In genomic region chr4:94826891-94827290, GRCm38 (mm10) we compare ENCODE assay signal across 15 mouse cellular contexts.
A peak's percentile ranks its signal among the peaks of the same experiment; 100 is the strongest.
DNase-seq lines count a peak whose midpoint lies in the region; ATAC-seq and TF ChIP-seq lines count a peak whose summit lies in the region.
"Had no signal": no experiment of that assay in that cellular context is flagged by ENCODE, and none has a peak within 500 bp of the region (broad histone marks: within the 10 kb centered on the region; RNA-seq: fewer than 3 reads in every experiment).

No protein-coding gene starts in this region.

- H3K27ac ChIP-seq in liver, adult 2 months (replicated peaks; ENCODE audit: insufficient read depth, low read depth, low read length) = 0 out of 2 replicates have a peak overlapping the region, but pooled peaks have one; percentile 8
- H3K27ac ChIP-seq in liver, embryonic 11.5 days (ENCODE audit: low read depth, low read length) = no peak overlapping the region
- H3K27ac ChIP-seq: forebrain, embryonic 13.5 days; liver, embryonic 15.5 days; neural tube, embryonic 13.5 days had no signal

- H3K9me3 ChIP-seq in liver, embryonic 11.5 days (ENCODE audit: control insufficient read depth, low read length) = no peaks in the 10 kb centered on the region
- H3K9me3 ChIP-seq: liver, embryonic 15.5 days had no signal

- peaks cover 2% of the 10 kb centered on the region; the same call in 1 of the 2 replicates for H3K36me3 ChIP-seq in liver, adult 2 months (ENCODE audit: control insufficient read depth, insufficient read depth, low read length)
- no peaks in the 10 kb centered on the region; the same call in 1 of the 2 replicates for H3K36me3 ChIP-seq in liver, embryonic 11.5 days (ENCODE audit: control insufficient read depth, insufficient read depth, low read length)
- H3K36me3 ChIP-seq: liver, embryonic 15.5 days; neural tube, embryonic 13.5 days had no signal

- 74% methylated on average over 1 of the region's 1 CpGs for WGBS in liver, adult 2 months
- WGBS in liver, embryonic 11.5 days = 83% methylated on average over 1 of the region's 1 CpGs

- no peaks in the 10 kb centered on the region for H3K79me2 ChIP-seq in liver, adult 2 months (ENCODE audit: control insufficient read depth, insufficient read depth, low read length)

- no peak for TF ChIP-seq CTCF in liver, adult 2 months (IDR thresholded peaks at IDR 0.05; ENCODE audit: low read depth, low read length)

- no peak overlapping the region for H3K9ac ChIP-seq in liver, adult 2 months (ENCODE audit: low read depth, low read length)
- no peak overlapping the region for H3K9ac ChIP-seq in liver, embryonic 11.5 days (ENCODE audit: low read depth, low read length)
- H3K9ac ChIP-seq: forebrain, embryonic 13.5 days; liver, embryonic 15.5 days; neural tube, embryonic 13.5 days had no signal

- no peak overlapping the region for H3K4me2 ChIP-seq in liver, embryonic 11.5 days
- H3K4me2 ChIP-seq: forebrain, embryonic 13.5 days; liver, embryonic 15.5 days; neural tube, embryonic 13.5 days had no signal

- intact Hi-C loops in heart, postnatal 36 days (cut with DNase I) = loop anchor here (2.0 kb wide), 1 partner anchor 88 kb away; the partner anchor contains the start of gene Tek

- H3K27me3 ChIP-seq in liver, adult 2 months (ENCODE audit: control insufficient read depth, insufficient read depth, low read length) = no peaks in the 10 kb centered on the region
- H3K27me3 ChIP-seq in liver, embryonic 11.5 days (replicated peaks; ENCODE audit: control insufficient read depth, insufficient read depth, low read length) = no peaks in the 10 kb centered on the region
- H3K27me3 ChIP-seq: forebrain, embryonic 13.5 days; liver, embryonic 15.5 days; neural tube, embryonic 13.5 days had no signal

- no peak for ATAC-seq in liver, embryonic 11.5 days (replicated peaks; ENCODE audit: low FRiP score)
- ATAC-seq: forebrain, embryonic 13.5 days had no signal

- H3K4me1 ChIP-seq in liver, adult 2 months (ENCODE audit: control insufficient read depth, insufficient read depth, low read length) = peaks cover 3% of the 10 kb centered on the region
- no peaks in the 10 kb centered on the region for H3K4me1 ChIP-seq in liver, embryonic 11.5 days (replicated peaks; ENCODE audit: control insufficient read depth, insufficient read depth, low read length)
- H3K4me1 ChIP-seq: forebrain, embryonic 13.5 days; liver, embryonic 15.5 days; neural tube, embryonic 13.5 days had no signal

- peak; percentile 58 for DNase-seq in heart, adult 8-10 months (ENCODE audit: low spot score)
- no peak for DNase-seq in heart, postnatal 36 days
- peak; percentile 1 for DNase-seq in liver, adult 2 months (ENCODE audit: extremely low read depth, low read depth, low spot score)
- no peak for DNase-seq in liver, embryonic 11.5 days (ENCODE audit: low spot score)
- peak; percentile 50 for DNase-seq in kidney, postnatal 14 days
- peak; percentile 74 for DNase-seq in lung, postnatal 36 days
- no peak for DNase-seq in layer of hippocampus, adult 9-10 months (ENCODE audit: low spot score)
- no peak for DNase-seq in right cerebral cortex, adult 2 months (ENCODE audit: low spot score in 2 of 2)
- DNase-seq: cerebellum, adult 8-10 months; layer of hippocampus, postnatal 36 days; left cerebral cortex, postnatal 4 days; thymus, adult 18-20 months had no signal

- H3K4me3 ChIP-seq in liver, adult 2 months (ENCODE audit: insufficient read depth, low read depth, low read length) = no peak overlapping the region
- H3K4me3 ChIP-seq in liver, embryonic 11.5 days (ENCODE audit: low read depth, low read length) = no peak overlapping the region
- H3K4me3 ChIP-seq: forebrain, embryonic 13.5 days; liver, embryonic 15.5 days; neural tube, embryonic 13.5 days had no signal

- no peak for TF ChIP-seq POLR2A in liver, adult 2 months (IDR thresholded peaks at IDR 0.05; ENCODE audit: extremely low read depth, insufficient read depth, low read length)

Comparison
In these comparisons a context has a peak if more than half of its experiments do, and no peak if none do; other contexts are left out.
1. DNase-seq: peak in heart, adult 8-10 months (single experiment), liver, adult 2 months (single experiment), kidney, postnatal 14 days (single experiment) and lung, postnatal 36 days (single experiment); none in heart, postnatal 36 days (0 of 2), liver, embryonic 11.5 days (single experiment), layer of hippocampus, adult 9-10 months (single experiment) and right cerebral cortex, adult 2 months (0 of 2).